Mouse (Mus musculus) left cerebral cortex, postnatal 25 days (tissue): ENCODE measurements around the gene Fam120a. TPM values are rescaled to one million over a fixed set of nuclear protein-coding genes. Genes with fewer than 3 reads are reported as not detected.

Experiments used
- DNase-seq, 2 experiments: peaks; one replicate each; pipeline ENCODE4 v3.0.0; 2022; ENCODE audit warnings: low spot score in 2 of 2, mixed read lengths in 1 of 2
- intact Hi-C: fragments of 180-260 bp; cut with DNase I; formaldehyde crosslinking; loops from one replicate; pipeline ENCODE4 v1.15.1; 2025
- total RNA-seq, 2 experiments: library from RNA; stranded (reverse); gene quantifications; 2 replicates each; pipeline ENCODE4 v1.2.3; 2021

Gene Fam120a
- total RNA-seq, 2 experiments from 2014 or later, result 117 to 123 TPM

DNA sequence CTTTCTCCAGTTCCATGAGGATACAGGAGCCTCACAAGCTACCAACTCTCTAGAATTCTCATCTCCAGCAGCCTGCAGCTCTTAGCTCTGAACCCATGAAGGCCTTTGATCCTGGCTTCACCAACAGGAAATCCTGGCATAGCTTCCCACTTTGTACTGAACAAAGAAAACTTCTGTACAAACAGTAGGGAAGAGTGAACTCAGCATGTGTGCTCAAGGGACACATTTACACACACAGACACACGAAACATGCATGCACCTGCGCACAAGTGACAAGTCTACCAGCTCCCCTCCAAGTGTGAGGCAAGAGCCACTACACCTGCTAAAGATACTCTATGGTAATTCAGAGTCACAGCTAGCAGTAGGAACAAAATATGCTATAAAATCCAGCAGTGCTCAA, 45.1 kb downstream of the Fam120a start:
- DNase-seq, result no peak
- intact Hi-C loops, result no loop called here

DNA sequence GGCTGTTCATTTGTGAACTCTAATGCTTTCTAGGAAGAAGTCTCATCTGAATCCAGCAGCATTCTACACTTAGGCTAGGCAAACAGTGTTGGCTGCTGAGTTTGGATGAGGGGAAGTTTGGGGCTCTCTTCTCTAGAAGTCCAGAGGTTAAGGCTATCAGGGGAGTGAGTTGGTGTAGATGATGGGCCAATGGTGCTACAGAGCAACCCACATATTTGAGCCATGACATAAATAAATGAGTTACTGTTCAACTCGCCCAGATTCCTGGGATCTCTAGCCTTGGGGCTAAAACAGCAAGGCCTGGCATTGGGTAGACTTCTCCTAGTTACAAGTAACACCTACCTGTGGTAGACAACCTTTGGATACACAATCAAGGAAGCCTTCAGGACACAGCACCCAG, 46.6 kb downstream of the Fam120a start:
- DNase-seq, result no peak
- intact Hi-C loops, result no loop called here

DNA sequence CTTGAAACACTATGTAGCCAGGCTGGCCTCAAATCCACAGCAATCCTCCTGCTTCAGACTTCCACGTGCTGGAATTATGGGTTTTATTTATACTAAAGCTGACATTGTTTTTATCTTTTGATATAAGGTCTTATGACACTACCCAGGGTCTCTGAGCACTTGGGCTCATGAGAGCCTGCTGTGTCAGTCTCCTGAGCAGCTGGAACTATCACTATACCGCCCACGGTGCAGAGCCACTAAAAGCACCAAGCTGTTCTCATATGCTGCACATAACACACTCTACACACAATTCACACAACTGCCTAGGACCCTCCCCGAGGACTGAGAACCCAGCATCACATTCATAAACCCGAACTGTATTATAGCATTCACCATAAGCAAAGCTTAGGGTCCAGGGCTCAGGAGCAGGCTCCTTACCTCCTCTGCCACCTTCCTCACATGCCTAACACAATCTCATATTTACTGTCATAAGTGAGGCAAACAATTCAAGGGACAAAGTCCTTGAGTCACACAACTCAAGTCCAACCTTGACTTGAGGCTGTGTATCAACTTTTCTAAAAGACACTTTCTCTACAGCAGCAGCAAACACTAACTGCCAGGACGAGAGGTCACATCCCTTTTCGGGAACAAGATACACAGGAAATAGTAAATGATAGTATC, 47.9 kb downstream of the Fam120a start:
- intact Hi-C loops, result no loop called here
- peak; percentile 21 to 61 for DNase-seq

DNA sequence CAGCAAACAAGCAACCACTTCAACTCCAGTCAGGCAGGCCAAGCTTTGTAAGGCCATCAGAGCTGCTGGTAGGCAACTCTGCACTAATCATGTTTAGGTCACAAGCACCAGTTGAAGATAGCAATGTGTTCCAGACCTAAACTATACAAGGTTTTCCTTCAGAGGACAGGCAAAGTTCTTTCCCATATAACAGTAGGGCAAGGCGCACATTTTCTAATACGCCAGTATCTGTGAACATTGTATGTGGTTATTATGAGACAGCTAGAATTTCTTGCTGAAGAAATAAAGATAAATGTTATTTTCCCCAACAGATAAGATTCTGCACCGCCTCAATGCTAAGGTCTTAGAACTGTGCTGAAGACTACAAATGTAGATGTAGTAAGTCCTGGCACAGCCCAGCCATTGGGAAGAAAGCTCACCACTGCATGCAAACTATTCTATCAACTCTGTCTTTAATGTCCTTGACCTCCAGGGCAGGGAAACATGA, 50.7 kb downstream of the Fam120a start:
- DNase-seq, result no peak
- intact Hi-C loops, result no loop called here

DNA sequence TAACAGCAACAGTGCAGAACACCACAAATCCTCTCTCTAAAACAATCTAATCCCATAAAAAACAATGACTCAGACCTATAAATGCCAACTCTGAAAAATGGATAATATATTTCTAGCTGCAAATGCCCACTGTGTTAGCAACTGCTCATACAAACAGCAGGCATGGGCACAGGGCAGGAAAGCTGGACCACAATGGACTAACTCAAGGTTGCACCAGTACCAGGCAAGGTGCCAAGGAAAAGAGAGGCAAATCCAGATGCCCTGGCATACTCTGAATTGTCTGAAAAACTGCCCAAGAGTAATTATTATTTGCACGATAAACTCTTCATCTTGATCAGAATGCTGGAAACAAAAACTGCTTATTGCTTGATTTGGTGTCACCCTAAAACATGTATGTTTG, 54.1 kb downstream of the Fam120a start:
- DNase-seq, result peak in 1 of 2 experiments; percentile 13
- intact Hi-C loops, result no loop called here

DNA sequence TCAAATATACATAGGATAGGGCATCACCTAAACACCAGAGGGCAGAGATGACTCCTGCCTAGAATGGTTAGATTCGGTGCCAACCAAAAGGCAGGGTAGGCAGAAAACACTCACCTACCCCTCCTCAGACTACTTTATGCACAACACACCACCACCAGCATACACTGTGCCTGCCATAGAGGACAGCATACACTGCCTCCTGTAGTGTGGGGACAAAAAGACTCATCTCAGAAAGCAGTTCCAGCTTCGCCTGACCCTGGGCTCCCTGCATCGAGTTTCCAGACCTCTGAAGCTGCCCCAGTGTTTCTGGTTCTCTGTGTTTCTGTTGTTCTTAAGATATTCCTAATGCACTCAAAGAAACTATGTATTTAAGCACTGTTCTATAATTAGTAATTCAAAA, 54.7 kb downstream of the Fam120a start:
- DNase-seq, result no peak
- intact Hi-C loops, result no loop called here

DNA sequence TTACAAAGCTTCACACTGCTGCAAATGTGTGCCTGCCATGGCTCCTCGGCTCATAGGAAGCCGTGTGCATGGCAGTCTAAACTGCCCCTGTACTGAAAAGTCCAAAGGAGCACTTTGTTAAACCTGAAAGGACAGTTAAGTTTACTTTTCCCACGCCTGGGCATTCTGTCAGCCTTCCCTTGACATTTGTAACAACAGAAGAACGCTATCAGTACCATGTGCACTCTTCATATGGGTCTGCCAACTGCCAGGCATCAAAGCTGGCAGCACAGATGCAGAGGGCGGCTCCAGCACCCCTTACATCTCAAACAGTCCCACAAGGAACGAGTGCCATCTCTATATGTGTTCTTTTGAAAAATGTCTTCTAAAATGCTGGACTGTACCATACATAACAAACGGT, 56.4 kb downstream of the Fam120a start:
- DNase-seq, result no peak
- intact Hi-C loops, result no loop called here

DNA sequence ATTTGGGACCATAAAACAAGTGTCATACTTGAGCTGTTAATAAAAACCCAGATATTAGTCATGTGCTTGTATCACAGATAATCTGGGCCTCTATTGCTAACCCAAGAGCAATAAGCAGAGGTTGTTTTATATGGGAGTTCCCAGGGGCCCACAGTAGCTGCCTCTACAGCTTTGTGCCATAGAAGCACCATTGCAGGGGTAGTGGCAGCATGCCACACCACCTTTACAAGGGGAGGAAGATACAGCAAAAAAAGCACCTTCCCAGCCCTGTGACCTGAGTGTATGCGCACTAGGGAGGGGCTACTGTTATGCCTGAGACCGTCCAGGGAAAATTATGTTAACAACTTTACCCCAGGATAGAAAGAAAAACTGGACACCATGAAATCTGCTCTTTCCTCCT, 62.4 kb downstream of the Fam120a start:
- intact Hi-C loops, result no loop called here
- no peak for DNase-seq

DNA sequence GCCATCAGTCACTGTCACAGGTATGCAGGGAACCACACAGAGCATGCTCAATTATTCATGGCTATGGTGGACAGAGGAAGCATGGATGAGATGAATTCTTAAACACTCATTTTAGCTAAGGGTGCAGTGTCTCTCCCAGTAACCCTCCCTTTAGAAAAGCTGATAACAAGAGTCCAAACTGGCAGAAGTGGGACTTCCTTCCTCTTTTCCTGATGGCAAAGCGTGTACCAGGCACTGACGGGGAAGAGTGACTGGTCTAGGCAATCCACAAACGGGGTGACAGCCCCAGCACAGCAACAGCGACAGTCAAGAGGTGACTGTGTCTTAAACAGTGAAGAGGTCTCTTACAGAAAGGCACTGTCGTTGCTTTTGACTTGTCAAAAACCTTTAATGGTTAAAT, 72.4 kb downstream of the Fam120a start:
- intact Hi-C loops, result no loop called here
- no peak for DNase-seq

DNA sequence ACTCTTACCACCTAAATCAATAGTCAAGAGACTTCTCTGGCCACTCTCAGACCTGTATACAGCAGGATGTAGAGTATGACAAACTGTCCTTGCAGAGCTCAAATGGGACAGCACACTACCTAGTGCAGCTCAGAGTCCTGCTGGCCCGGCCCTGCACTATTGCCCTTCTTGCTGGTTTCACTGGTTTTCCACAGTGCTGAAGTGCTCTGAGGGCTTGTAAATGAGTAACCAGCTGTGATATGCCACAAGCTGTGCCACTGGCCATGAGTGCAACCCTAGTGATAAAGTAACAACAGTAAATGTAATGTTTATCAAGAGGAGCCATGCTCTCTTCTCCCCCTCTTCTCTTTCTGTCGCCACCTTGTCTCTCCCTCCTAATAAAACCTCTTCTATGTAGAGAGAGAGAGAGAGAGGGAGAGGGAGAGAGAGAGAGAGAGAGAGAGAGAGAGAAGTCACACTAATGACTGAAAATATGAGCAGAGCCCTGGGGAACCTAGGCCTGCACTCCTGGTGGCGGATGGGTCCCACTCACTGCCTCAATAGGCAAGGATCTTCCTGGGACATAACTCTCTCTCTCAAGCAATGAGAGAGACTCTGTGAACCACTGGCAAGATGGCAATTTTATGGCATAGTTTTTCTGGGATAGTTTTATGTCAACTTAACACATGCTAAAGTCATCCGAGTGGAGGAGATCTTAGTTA, 77.4 kb downstream of the Fam120a start:
- no peak for DNase-seq
- intact Hi-C loops, result no loop called here

DNA sequence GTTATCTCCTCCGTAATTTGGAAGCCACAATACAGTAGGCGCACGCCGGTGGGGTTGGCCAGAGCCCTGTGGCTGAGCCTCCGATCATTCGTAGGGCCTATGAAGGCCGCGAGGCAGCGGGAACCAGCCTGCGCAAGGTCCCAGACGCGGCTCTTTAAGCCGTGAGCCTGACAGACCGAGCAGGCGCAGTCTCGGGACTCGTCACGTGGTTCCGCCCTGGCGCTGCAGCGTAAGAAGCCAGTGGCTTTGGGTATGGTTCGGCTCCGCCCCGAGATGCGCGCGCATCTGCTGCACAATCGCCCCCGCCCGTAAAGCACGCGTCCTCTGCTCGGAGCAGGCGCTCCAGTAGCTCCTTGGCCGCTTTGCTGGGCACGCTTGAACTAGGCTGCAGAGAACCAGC, 89.3 kb downstream of the Fam120a start:
- DNase-seq, result peak; percentile 99
- intact Hi-C loops, result loop anchor here (2.0 to 5.0 kb wide), 2 partner anchors 88 to 294 kb away; no protein-coding TSS in a partner anchor

DNA sequence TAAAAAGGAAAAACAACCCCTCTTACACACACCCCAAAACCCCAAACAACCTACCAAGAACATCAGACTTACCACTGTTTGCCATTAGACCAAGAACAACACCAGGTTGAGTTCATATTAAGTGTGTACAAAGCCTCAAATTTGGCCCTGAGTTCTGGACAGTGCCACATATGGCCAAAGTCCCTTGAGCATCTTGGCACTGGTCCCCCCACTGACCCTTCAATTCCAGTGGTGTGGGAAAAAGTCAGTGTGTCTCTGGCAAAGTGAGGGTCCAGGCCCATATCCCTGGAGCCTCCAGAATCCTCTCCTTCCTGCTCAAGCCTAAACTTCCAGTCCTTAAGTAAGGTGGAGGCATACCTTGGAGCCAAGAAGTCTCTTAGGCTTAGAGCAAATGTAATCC, 90.0 kb downstream of the Fam120a start:
- intact Hi-C loops, result loop anchor here (2.0 to 5.0 kb wide), 2 partner anchors 89 to 294 kb away; no protein-coding TSS in a partner anchor
- DNase-seq, result no peak

DNA sequence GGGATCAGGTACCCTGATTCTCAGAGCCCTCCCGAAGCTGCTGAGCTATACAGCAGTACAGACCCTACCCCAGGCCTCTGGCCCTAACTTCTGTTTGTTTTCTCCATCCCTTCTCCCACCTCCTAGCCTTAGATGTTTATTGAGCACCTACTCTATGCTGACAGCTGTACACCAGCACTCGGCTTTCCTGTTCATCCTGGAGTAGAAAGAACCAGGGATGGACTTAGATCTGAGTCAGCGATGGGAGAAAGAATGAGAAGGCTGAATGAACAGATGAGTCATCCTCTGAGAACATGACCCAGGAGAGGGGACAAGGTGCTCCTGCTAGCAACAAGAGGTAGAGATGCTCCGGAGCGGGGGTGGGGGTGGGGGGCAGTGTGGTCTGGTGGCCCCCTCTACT, 95.1 kb downstream of the Fam120a start:
- intact Hi-C loops, result no loop called here

DNA sequence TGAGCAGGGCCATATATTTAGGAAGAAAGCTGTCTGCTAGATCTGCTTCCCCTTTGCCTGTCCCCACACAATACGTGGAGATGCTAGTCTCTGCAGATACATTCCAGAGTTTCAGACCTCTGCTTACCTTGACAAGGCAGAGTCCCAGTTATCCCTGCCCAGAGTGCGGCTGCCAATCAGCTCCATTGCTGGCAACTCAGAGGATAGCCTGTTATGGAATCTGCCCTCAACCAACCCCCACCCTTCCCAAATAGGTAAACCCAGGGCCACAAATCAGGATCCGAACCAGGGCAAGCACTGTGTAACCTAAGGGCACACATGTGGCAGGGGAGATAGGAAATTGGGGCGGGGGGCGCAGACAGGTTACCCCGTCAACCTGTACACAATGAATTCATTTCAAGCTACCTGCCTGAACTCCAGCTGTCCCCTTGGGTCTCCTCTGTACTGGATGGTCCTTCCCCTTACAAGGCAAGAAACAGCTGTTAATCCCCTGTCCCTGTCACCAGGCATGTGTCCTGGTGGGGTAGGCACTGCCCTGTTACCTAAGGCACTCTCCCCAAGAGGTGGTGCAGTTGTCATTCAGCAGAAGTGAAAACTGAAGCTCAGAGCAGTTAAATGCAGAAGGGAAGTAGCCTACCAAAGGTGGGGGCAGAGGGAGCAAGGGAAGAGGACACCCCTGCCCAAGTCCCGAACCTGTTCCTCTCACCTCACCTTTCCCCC, 95.8 kb downstream of the Fam120a start:
- intact Hi-C loops, result no loop called here

More for the DNA sequence above, 95.1 kb downstream of the Fam120a start:
- DNase-seq, result no peak

DNA sequence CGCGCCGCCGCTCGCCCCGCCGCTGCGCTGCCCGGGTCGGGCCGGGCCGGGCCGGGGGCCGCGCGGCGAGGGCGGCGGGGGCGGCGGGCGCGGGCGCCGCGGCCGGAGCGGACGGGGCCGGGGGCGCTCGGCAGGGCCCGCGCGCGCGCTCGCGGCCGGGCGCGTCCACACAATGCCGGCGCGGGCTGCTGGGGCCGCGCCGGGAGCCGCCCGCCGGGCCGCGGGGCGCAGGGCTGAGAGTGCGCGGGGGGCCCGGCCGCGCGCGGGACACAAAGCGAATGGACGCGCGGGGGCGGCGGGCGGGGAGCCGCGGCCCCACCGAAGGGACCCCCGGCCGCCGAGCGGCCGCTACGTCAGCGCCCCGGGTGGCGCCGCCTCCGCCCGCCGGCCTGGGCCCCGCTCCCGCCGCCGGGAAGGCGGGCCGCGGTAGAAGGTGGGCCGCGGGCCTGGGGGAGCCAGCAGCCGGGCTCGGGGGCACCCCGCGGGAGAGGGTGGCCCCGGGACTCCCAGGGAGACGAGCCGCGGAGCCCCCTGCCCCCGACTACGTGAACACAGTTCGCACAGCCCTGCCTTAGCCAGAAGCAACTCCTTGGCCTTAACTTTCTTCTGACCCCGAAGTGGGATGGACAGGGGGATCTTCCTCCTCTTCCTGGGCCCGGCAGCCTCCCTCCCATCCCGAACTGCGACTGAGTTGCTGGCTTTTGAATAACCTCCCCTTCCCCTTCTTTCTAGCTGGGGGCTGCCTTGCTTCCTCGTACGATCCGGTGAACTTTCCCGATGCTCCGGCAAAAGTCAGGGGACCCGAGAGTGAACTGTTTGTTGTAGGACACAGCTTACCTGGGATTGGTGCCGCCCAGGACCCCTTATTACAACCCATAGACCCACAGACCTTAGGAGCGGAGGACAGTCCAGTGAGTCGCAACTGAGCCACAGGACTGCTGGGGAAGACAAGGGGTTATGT, 96.8 kb downstream of the Fam120a start, which contains the start of gene Phf2:
Gene Phf2 (minus strand): TSS at position 349 of the 961 bp plus-strand sequence.
- intact Hi-C loops, result no loop called here
- DNase-seq, result no peak

More for the DNA sequence above, 95.8 kb downstream of the Fam120a start:
- no peak for DNase-seq

DNA sequence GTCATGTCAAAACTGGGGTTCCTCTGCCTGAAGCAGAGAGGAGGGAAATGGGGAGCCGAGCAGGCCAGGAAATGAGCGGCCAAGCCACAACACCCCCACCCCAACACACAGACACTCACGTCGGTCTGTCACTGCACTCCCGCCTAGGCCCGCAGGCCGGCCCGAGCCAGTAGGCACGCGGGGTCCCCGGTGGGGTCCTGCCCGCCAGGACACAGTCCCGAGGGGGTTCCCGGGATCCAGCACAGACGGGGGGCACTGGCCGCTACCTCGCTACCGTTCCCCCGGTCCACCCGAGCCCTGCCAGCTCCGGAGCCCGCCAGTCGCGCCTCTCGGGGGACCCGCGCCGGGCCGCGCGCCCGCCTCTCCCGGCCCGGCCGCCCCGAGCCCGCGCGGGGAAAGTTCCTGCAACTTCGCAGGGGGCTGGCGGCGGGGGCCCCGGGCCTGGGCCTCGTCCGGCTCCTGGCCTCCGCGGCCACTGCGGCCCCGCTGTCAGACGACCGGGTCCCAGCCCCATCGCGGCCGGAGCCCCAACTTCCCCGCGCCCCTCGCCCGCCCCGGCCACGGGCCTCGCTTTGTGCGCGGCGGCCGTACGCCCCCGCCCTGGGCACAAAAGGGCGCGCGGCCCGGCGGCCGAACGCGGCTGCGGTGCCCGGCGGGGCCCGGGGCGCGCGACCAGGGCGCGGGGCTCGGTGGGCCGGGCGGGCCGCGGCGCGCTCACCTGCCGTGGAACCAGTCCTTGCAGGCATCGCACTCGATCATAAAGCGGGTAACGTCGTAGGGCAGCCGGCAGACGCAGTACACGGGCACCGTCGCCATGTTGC, 97.7 kb downstream of the Fam120a start:
- no peak for DNase-seq
- intact Hi-C loops, result no loop called here

DNA sequence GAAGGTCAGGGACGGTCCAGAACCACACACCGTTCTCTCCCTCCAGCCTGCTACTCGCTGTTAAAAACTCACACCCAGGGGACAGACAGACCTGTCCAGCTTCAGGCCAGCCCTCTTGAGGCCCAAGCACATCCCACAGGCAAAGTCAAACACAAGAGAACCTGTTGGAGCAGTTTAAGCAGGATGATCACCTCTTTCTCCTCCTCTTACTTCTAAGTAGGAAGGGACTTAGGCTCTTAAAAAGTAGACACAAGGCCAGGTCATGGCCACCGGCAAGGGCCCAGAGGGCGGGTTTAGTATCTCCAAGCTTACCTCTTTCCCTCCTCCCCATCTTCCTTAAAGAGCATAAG, 98.2 kb downstream of the Fam120a start:
- intact Hi-C loops, result no loop called here
- no peak for DNase-seq

DNA sequence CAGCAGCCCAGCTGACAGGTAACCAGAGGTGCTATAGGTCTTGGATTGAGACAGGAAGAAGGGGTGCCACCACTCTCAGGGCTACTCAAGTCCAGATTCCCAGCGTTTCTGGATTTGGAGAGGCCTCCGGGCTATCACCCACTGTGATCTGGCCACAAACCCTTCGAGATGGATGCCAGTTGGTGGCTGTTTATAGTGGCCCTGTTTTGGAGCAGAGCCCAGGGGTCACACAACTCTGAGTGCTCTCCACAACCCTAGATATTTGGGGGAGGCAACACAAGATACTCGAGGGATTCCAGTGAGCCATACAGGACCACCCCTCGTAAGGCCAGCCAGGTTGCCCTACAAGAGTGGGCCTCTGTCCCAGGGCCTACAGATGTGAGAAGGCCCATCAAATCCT, 98.7 kb downstream of the Fam120a start:
- intact Hi-C loops, result no loop called here
- DNase-seq, result no peak
